15 mouse cellular contexts compared by ENCODE assay signal in the genomic region with DNA sequence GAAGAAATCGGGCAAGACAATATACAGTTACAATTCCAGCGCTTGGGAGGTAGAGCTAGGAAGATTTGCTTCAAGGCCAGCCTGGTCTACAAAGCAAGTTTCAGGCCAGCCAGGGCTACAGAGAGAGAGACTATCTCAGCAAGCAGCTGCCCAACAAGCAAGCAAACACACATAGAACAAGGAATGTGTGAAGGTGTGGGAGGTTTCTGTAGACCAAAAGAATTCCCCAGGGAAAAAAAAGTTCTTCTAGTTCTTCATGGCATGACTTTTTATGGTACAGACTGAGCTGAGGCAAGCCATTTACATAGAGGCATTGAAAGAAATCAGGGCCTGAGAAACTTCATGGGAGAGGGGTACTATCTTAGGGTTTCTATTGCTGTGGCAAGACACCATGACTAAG.
"Had no signal": no experiment of that assay in that cellular context is flagged by ENCODE, and none has a peak within 500 bp of the region (broad histone marks: within the 10 kb centered on the region; RNA-seq: fewer than 3 reads in every experiment).

No protein-coding gene starts in this region.

- H3K27ac ChIP-seq: neural tube, embryonic 15.5 days; stomach, embryonic 15.5 days; stomach, postnatal 0 days had no signal

- H3K4me3 ChIP-seq: neural tube, embryonic 15.5 days; stomach, embryonic 15.5 days had no signal

- DNase-seq: retina, postnatal 1 day; right cerebral cortex, adult 18-20 months; right cerebral cortex, postnatal 14 days; right cerebral cortex, postnatal 25 days; right cerebral cortex, postnatal 4 days; spleen, adult 18-20 months; thymus, adult 18-20 months; thymus, adult 2 months; thymus, postnatal 14 days; thymus, postnatal 25 days; thymus, postnatal 36 days; thymus, postnatal 4 days had no signal
